Mouse (Mus musculus): Measurements from ENCODE around the gene Dpagt1. TPM values are rescaled to one million over a fixed set of nuclear protein-coding genes. Genes with fewer than 3 reads are reported as not detected.

The Dpagt1 gene
- polyA plus RNA-seq, 1 experiment, result 25.8 TPM

GRCm38 (mm10) chr9:44378153-44378730, 52.4 kb downstream of the Dpagt1 start:
- DNase-seq (ENCODE audit: low spot score), result no peak

- peak; percentile 98 for DNase-seq (ENCODE audit: low spot score)
Measured at GRCm38 (mm10) chr9:44379054-44379834, 53.4 kb downstream of the Dpagt1 start, which contains the start of gene Hyou1. Hyou1 (plus strand) TSS chr9:44379490.

DNA sequence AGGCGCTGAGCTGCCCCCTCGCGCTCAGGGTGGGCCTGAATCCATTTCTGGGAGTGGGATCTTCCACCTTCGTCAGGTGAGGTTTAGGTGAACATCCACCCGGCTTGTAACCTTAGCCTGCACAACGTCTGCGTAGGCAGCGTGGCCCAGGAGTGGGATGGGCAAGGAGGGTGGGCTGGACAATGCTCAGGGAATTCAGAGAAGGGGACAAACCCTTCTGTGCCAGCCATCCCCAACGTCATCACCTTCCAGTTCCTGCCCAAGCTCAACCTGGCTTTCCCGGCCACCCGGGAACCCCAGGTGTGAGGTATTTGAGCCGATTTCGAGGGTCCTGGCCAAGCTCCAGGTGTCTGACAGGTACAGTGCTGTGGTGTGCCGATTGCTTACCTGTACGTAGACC, 54.0 kb downstream of the Dpagt1 start:
- DNase-seq (ENCODE audit: low spot score), result no peak

Other genes starting within 250 kb of the Dpagt1 start
- gene Mfrp, start 224.3 kb upstream of the Dpagt1 start, polyA plus RNA-seq (2012; rRNA removed), result 0.13 and 0.21 TPM in 2 replicates
- 27.2 and 31.4 TPM in 2 replicates for gene C1qtnf5, start 218.8 kb upstream of the Dpagt1 start, polyA plus RNA-seq (2012; rRNA removed)
- gene Gm49380, start 212.5 kb upstream of the Dpagt1 start, polyA plus RNA-seq (2012; rRNA removed), result 0.27 and 0.36 TPM in 2 replicates
- gene Rnf26, start 212.5 kb upstream of the Dpagt1 start, polyA plus RNA-seq (2012; rRNA removed), result 14.5 and 20.5 TPM in 2 replicates
- gene Mcam, start 191.6 kb upstream of the Dpagt1 start, polyA plus RNA-seq (2012; rRNA removed), result 182 and 219 TPM in 2 replicates
- gene Cbl, start 92.0 kb upstream of the Dpagt1 start, polyA plus RNA-seq (2012; rRNA removed), result 14.9 and 16.0 TPM in 2 replicates
- not detected in 2 replicates for gene Ccdc153, start 85.3 kb upstream of the Dpagt1 start, polyA plus RNA-seq (2012; rRNA removed)
- 0.21 and 0.24 TPM in 2 replicates for gene Pdzd3, start 74.5 kb upstream of the Dpagt1 start, polyA plus RNA-seq (2012; rRNA removed)
- 9.6 and 13.0 TPM in 2 replicates for gene Nlrx1, start 57.4 kb upstream of the Dpagt1 start, polyA plus RNA-seq (2012; rRNA removed)
- 7.6 and 8.9 TPM in 2 replicates for gene Abcg4, start 37.4 kb upstream of the Dpagt1 start, polyA plus RNA-seq (2012; rRNA removed)
- 20.2 and 22.7 TPM in 2 replicates for gene Hinfp, start 20.3 kb upstream of the Dpagt1 start, polyA plus RNA-seq (2012; rRNA removed)
- gene C2cd2l, start 5.7 kb upstream of the Dpagt1 start, polyA plus RNA-seq (2012; rRNA removed), result 30.5 and 31.4 TPM in 2 replicates
- 19.8 and 22.1 TPM in 2 replicates for gene H2afx, start 8.7 kb downstream of the Dpagt1 start, polyA plus RNA-seq (2012; rRNA removed)
- 34.4 and 40.7 TPM in 2 replicates for gene Hmbs, start 18.2 kb downstream of the Dpagt1 start, polyA plus RNA-seq (2012; rRNA removed)
- gene Vps11, start 35.7 kb downstream of the Dpagt1 start, polyA plus RNA-seq (2012; rRNA removed), result 22.0 and 26.8 TPM in 2 replicates
- gene Hyou1, start 53.5 kb downstream of the Dpagt1 start, polyA plus RNA-seq (2012; rRNA removed), result 34.4 and 35.3 TPM in 2 replicates
- gene Slc37a4, start 70.8 kb downstream of the Dpagt1 start, polyA plus RNA-seq (2012; rRNA removed), result 20.0 and 22.2 TPM in 2 replicates
- gene Rps25, start 81.1 kb downstream of the Dpagt1 start, polyA plus RNA-seq (2012; rRNA removed), result 1,336 and 1,393 TPM in 2 replicates
- gene Trappc4, start 81.6 kb downstream of the Dpagt1 start, polyA plus RNA-seq (2012; rRNA removed), result 55.6 and 68.6 TPM in 2 replicates
- gene Ccdc84, start 92.5 kb downstream of the Dpagt1 start, polyA plus RNA-seq (2012; rRNA removed), result 33.7 and 47.1 TPM in 2 replicates
- 0.28 and 0.63 TPM in 2 replicates for gene Foxr1, start 115.1 kb downstream of the Dpagt1 start, polyA plus RNA-seq (2012; rRNA removed)
- 788 and 1,023 TPM in 2 replicates for gene Upk2, start 129.0 kb downstream of the Dpagt1 start, polyA plus RNA-seq (2012; rRNA removed)
- 11.1 and 29.7 TPM in 2 replicates for gene Bcl9l, start 156.8 kb downstream of the Dpagt1 start, polyA plus RNA-seq (2012; rRNA removed)
- gene Cxcr5, start 235.9 kb downstream of the Dpagt1 start, polyA plus RNA-seq (2012; rRNA removed), result 0.11 and 0.16 TPM in 2 replicates